Mouse (Mus musculus): ENCODE measurements around the gene Txnrd2.

- TF ChIP-seq MAFK (IDR thresholded peaks at IDR 0.05; ENCODE audit: insufficient read depth, low read depth, low read length): no peak
- no peak for TF ChIP-seq HCFC1 (IDR thresholded peaks at IDR 0.05; ENCODE audit: borderline replicate concordance, insufficient read depth, low read length)
- TF ChIP-seq ZNF384 (IDR thresholded peaks at IDR 0.05; ENCODE audit: low read depth, low read length): no peak
- no peak for TF ChIP-seq CHD2 (IDR thresholded peaks at IDR 0.05; ENCODE audit: low read depth, low read length)
These were observed 32.1 kb upstream of the Txnrd2 start for GRCm38 (mm10) chr16:18394056-18394455.

Measured in ES-E14 (cell line).